Mouse (Mus musculus): ENCODE measurements around the gene Slc6a3.
A peak's percentile ranks its signal among the peaks of the same experiment; 100 is the strongest.

Gene Slc6a3

DNA sequence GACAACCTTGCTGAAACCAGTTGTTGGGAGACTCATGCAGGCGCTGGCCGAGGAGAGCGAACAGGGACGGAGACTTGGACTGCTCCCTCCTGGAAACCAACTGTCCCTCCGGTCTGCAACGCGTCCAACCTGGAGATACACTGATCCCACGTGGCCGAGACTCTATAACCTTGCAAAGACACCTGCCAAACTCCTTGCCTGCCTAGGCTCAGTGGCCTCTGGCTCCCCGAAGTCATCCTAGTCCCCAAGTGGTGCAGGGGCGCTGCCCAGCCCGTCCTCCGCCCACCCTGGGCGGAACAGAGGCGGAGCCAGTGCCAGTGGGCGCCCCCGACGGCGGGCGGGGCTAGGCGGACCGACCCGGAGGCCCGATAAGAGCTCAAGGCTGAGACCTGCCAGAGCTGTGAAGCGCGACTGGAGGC is at the start of gene Slc6a3:
TSS of gene Slc6a3 (plus strand) at position 345 of the 419 bp plus-strand sequence.
- no peak for DNase-seq (ENCODE audit: low read depth, low spot score)

DNA sequence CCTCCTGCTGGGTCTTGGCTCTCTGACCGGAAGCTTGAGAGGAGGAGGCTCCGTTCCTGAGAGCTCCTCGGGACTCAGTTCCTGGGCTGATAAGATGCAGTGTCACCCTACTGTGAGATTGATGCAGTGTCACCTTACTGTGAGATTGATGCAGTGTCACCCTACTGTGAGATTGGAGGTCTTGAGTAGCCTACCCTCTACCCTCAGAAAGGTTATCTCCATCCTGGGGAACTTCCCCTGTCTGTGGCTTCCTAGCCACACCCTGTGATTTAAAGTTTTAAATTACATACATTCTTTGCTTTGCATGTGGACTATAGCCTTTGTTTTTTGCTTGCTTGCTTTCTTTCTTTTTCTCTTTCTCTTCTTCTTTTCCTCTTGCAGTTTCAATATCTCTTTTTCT is 48.4 kb upstream of the Slc6a3 start:
- no peak for DNase-seq (ENCODE audit: low read depth, low spot score)

DNA sequence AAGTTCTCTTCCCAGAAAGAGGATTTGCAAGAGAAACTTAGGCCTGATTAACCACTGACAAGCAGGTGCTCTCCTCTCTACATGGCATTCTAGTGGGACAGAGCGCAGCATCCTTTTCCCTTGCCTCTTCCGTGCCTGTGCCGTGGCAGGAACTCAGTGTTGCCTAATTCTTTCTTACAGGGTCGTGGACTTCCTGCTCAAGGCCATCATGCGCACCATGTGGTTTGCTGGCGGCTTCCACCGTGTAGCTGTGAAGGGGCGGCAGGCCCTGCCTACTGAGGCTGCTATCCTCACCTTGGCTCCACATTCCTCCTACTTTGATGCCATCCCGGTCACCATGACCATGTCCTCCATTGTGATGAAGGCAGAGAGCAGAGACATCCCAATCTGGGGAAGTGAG is 47.8 kb upstream of the Slc6a3 start:
- no peak for DNase-seq (ENCODE audit: low read depth, low spot score)

DNA sequence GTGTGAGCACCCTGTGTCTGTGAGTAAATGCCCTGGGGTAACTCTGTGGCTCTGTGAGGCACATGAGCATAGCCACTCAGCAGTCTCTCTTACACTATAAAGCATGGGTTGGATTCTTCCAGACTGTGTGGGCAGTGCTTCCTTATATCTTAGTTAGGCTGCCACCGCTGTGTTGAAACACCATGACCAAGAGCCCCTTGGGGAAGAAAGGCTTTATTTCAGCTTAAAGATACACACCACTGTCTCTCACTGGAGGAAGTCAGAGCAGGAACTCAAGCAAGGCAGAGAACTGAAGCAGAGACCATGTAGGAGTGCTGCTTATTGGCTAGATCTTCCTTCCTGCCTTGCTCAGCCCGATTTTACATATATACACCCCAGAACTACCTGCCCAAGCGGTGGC is 46.6 kb upstream of the Slc6a3 start:
- DNase-seq (ENCODE audit: low read depth, low spot score): no peak

DNA sequence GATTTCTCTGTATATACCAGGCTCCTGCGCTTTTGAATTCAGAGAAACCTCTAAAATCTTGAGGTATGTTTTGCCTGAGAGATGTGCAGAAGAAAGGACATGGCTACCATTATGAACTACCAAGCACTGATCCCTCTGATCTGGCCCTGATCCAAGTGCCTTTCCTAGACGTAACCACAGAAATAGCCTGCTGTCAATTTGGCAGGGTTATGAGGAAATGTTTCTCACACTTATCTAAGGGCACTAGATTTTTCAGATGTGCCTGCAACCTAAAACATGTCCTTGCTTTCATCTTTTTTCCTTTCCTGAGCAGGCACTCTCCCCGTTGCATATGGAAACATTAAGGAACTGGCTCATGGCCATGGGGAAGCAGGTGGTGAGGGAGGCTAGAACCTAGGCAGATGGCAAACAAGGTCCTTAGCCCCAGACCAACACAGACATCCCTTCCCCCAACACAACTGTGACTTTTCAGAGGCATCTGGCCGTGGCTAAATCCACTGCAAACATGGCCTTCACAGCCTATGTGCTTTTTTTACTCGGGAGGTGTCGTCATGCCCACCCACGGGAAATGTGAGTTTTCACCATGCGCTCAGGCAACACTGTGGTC is 45.9 kb upstream of the Slc6a3 start:
- no peak for DNase-seq (ENCODE audit: low read depth, low spot score)

GRCm38 (mm10) chr13:73493183-73493582 is 43.4 kb upstream of the Slc6a3 start:
- DNase-seq (ENCODE audit: low read depth, low spot score): no peak

DNA sequence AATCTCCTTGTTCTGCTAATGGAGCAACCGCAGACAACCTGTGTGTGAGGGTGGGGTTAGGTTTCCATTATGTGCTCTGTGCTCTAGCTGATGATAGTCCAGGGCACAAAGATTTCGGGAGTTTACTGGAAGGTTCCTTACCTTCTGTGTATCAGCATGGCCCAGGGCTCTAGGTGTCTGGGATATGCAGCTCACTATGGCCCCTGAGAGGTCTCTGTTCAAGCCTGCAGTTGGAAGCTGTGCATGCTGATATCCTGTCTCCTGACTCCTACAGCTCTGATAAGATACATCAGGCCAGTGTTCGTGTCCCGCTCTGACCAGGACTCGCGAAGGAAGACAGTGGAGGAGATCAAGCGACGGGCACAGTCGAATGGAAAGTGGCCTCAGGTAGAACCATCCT is 42.0 kb upstream of the Slc6a3 start:
- DNase-seq (ENCODE audit: low read depth, low spot score): no peak

- no peak for DNase-seq (ENCODE audit: low read depth, low spot score)
Observed at GRCm38 (mm10) chr13:73496137-73496536, 40.4 kb upstream of the Slc6a3 start.

DNA sequence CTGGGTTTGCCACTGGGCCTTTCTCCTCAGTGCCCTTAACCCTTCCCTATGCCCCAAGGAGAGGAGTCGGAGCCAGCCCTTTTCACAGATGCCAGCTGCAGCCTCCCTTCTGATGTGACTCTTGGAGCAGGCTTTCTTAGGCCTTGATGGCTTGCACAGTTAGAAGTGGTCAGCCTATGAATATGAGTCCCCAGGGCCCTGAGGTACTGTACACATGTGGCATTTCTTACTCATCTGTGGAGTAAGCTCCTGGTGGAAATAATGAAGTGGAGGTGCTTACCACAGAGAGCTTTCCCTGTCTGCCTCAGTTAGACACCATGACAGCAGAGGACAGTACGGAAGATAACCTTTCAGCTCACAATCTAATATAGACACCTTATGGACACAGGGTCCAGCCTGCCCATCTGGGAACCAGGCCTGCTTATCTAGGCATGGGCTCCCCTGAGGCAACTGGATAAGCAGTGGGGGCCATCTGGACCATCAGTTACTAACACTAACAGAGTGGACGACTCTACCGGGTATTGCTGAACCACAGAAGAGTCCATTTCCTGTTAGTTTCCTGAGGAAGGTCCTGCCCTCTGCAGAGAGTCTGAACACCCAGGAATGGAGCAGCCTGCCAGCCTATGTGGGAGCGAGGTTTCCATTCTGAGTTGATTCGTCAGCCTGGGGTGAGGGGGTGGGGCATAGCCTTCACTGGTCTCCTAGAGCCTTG is 36.5 kb upstream of the Slc6a3 start:
- DNase-seq (ENCODE audit: low read depth, low spot score): no peak

- DNase-seq (ENCODE audit: low read depth, low spot score): no peak
Observed at GRCm38 (mm10) chr13:73502719-73503118, 33.8 kb upstream of the Slc6a3 start.

DNA sequence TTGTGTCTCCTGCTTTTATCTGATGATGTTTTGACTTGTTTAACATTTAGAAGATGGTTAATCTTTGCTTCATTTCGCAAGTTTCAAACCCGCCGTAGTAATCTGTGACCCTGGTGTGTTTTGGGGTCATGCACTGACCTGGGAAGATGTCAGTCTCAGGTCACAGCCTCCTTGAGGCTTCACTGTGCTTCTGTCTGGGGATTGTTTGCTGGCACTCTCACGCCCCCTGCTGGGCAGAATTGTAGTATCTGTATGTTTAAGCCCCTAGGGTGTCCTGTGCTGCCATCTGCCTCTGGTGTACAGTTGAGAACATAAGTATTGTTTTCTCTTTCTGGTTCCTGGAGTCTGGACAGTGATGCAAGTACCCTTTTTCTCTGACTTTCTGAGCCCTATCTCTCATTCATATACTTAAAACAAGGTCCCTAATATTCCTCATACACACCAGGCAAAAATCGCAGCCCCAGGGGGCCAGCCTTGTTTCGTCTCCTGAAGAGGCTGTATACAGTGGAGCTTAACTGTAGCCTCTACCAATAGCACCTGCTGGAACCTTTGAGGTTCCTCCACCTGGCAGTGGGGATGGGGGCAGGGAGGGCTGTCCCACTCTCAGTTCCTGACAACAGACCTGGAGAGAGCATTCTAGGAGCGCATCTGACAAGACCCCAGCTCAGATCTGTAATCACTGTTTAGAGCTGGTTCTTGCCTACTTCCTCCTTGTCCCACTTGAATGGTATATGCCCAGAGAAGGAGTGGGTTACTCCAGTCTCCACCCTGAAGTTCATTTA is 30.7 kb upstream of the Slc6a3 start:
- peak; percentile 28 for DNase-seq (ENCODE audit: low read depth, low spot score)

- DNase-seq (ENCODE audit: low read depth, low spot score): no peak
Observed at GRCm38 (mm10) chr13:73508817-73509550, 27.6 kb upstream of the Slc6a3 start.

DNA sequence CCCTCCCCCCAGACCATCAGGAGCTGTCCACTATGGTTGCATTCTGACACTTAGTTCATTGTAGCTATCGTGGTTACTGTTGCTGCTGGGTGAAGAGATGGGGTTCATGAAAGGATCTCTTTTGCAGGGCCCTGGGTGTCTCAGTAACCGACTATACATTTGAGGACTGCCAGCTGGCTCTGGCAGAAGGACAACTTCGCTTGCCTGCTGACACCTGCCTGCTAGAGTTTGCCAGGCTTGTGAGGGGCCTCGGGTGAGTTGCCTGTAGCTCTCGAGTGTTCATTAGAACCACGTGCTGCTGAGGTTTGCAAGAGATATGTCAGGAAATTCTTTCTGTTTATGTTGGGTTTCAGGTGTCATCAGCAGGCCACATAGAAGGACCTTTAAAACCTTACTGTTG is 26.7 kb upstream of the Slc6a3 start:
- no peak for DNase-seq (ENCODE audit: low read depth, low spot score)

DNA sequence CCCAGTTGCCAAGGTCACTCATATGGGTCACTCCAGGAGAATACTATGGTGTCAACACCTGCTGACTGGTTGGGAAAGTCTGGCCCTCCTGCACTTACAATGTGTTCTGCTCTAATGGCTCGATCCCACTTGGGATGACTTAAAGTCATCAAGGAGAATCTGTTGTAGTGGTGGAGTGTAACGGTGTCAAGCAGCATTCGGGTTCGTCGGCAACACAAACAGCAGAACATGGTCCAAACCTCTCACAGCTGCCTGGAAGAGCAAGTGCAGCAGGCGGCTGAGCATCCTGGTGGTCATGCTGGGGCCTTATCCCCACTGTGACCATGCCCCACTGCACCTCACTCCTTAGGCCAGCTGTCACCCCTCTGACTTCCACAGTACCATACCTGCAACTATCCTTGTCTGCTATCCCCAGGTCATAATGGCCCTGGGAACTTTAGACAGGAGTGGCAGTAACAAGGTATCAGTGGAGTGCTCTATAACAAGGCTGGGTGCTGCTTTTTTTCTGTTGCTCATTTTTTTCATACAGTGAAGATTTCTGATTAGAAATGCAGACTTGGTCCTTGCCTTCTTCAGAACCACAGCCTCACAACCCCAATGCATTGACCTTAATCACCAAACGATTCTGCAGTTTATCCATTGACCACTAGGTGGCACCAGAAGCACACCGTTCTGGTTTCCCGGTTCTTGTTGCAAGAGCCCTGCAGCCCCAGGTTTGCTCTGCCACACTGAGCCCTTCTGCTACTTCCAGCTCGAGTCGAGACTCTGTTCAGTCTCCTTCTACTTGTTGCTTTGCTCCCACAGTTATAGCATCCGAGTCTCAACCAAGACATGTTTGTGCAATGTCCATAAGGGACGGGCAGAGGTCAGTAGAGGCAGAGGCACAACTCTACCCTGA is 23.5 kb upstream of the Slc6a3 start:
- peak; percentile 50 for DNase-seq (ENCODE audit: low read depth, low spot score)

GRCm38 (mm10) chr13:73516886-73517285 is 19.7 kb upstream of the Slc6a3 start:
- no peak for DNase-seq (ENCODE audit: low read depth, low spot score)

DNA sequence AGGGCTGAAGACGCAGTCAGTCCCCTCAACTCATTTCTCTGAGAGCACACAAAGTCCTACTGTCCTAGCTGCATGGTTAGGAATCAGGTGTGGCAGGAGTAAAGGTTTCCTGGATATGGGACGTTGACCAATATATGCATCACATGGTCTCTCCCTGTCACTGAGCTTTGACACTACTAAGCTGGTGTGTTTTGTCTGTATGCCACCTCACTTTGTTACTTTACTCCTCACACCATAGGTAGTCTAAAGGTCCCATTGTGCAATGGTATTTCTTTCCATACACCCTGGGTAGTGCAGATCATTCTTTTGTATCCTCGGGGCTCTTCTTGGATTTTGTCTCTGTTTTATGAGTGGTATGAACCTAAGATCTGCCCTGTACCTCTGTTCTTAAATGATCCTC is 2.8 kb upstream of the Slc6a3 start:
- DNase-seq (ENCODE audit: low read depth, low spot score): no peak

DNA sequence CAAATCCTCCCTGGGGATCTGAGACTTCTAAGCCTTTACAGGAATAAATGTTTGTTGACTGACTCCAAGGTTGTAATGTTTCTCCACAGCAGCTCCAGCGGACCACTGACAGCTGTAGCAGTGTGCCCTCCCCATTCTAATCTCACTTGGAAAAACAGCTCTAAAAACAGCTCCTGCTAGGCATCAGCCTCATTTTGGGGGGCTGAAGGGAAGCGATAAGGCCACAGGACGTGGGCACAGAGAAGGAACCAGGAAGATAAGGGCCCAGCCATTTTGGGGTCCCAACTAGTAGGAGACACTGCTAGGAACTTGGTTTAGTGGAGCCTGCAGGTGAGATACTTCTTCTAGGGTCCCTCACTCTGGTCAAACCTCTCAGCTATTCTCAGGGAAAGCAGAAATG is 1.3 kb upstream of the Slc6a3 start:
- DNase-seq (ENCODE audit: low read depth, low spot score): no peak

DNA sequence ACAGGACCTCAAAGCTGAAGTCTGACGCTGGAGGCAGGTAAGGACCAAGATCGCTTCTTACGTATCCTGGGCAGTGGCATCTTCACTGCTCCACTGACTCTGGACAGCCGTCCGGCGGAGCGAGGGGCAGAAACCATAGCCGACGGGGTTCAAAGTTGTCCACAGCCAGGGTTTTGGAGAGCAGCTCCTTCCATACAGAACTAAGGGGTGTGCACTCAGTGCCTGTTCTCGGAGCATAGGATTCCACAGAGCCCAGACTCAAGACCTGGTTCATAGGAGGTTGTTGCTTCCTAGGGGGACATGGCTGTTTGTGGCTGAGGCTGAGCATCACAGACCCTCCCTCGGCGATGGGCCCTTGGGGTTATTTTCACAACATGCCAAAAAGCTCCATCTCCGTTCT is 277 bp downstream of the Slc6a3 start:
- no peak for DNase-seq (ENCODE audit: low read depth, low spot score)

GRCm38 (mm10) chr13:73564201-73564600 is 27.7 kb downstream of the Slc6a3 start:
- DNase-seq (ENCODE audit: low read depth, low spot score): no peak

DNA sequence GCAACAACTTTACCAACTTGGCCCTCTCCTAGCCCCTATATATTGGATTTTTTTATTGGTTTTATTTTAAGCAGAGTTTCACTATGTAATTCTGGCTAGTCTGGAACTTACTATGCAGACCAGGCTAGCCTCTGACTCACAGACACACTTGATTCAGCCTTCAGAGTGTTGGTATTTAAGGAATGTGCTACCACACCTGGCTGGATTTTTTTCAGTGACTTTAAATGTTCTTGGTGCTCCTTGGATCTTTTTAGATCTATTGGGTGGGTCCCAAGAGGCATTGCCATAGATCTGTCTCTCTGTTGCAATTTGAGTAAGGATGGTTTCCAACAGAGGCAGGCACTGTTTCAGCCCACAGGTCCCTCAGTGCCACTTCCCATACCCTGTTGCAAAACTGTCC is 38.5 kb downstream of the Slc6a3 start:
- no peak for DNase-seq (ENCODE audit: low read depth, low spot score)

DNA sequence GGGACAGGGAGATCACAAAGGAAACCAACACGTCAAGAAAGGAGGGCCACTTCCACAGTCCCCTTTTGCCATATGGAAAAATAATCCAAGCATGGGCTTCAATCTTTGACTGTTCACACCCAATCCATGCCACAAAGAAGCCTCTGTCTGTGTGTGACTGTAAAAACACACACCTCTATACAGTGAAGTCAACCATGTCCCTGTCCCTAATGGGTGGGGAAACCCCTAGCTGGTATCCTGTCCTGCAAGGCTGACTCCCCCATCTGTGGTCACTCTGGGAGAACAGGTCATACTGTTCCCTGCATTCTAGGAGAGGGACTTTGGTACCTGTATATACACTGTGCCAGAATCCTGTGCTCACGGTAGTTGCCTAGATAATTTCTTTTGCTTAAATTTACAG is 40.7 kb downstream of the Slc6a3 start:
- no peak for DNase-seq (ENCODE audit: low read depth, low spot score)

Measured in brain, embryonic 18.5 days (tissue).